Mouse (Mus musculus) forebrain, embryonic 10.5 days (tissue): ENCODE data around the gene Gm11634. TPM values are rescaled to one million over a fixed set of nuclear protein-coding genes. Genes with fewer than 3 reads are reported as not detected.
"Not testable (repeated sequence)": the region's sequence is repeated elsewhere in the genome, so short reads cannot be mapped to it uniquely, and the experiment has no call there.

ENCODE experiments used
- DNase-seq: peaks from one replicate; pipeline ENCODE4 v3.0.0-alpha.2; 2017; ENCODE audit warnings: low spot score; ENCODE audit errors: extremely low spot score
- H3K27ac ChIP-seq: fragments of 300-500 bp; sonication (generic); 2 replicates; pipeline ENCODE4 v1.5.1; 2016; ENCODE audit warnings: mild to moderate bottlenecking
- H3K27me3 ChIP-seq: fragments of 300-500 bp; sonication (generic); 2 replicates; pipeline ENCODE4 v1.6.1; 2016; ENCODE audit warnings: mild to moderate bottlenecking; ENCODE audit not compliant: poor library complexity, severe bottlenecking
- H3K36me3 ChIP-seq: fragments of 300-500 bp; sonication (generic); replicated peaks from 2 replicates; pipeline ENCODE4 v1.6.1; 2016; ENCODE audit warnings: mild to moderate bottlenecking, moderate library complexity
- H3K4me1 ChIP-seq: fragments of 300-500 bp; sonication (generic); 2 replicates; pipeline ENCODE4 v1.6.1; 2016
- H3K4me3 ChIP-seq: fragments of 300-500 bp; sonication (generic); 2 replicates; pipeline ENCODE4 v1.5.1; 2016; ENCODE audit warnings: mild to moderate bottlenecking, moderate library complexity
- H3K9me3 ChIP-seq: fragments of 300-500 bp; sonication (generic); 2 replicates; pipeline ENCODE4 v1.6.1; 2016; ENCODE audit warnings: mild to moderate bottlenecking, moderate library complexity
- WGBS: fragments of 180-500 bp; shearing (Covaris S2); methylation state at CpG from one replicate; pipeline ENCODE4 v1.1.7; 2016; 5-methylcytosine and 5-hydroxymethylcytosine counted together
- polyA plus RNA-seq: library from polyadenylated mRNA; unstranded; fragments of >200 nt; fragmentation: Nextera tagmentation; extraction: Ambion mirVana; gene quantifications from 2 replicates; pipeline ENCODE4 v1.2.1, GENCODE M21; 2016

Gm11634 gene
- polyA plus RNA-seq, result not detected in 2 replicates

DNA sequence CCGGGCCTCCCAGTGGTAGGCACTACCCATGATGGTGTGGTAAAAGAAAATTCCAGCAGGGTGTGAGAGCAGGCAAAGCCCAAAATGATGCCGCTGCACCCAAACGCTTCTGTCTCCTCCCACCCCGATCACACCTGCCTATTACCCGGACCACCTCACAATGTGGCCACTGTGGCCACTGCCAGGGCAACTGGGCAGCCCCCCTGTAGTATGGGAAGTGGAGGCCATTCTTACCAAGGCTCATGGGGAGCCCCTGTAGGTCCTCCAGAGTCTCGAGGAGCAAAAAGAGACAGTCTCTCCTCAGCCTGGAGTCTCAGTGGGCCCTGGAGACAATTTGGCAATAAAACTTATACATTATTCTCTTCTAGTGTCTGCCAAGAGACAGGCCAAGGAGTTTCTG is at the start of gene Gm11634:
Gene Gm11634, minus strand, starts transcription at position 101 of the 400 bp plus-strand sequence.
- no peak within 1 kb of the TSS for H3K4me3 ChIP-seq
- WGBS, result 81% methylated on average over 6 of the region's 6 CpGs
- no peak for DNase-seq
- peaks cover 9% of the 10 kb centered on the region for H3K4me1 ChIP-seq
- H3K27ac ChIP-seq, result no peak within 1 kb of the TSS
- H3K27me3 ChIP-seq, result 0 out of 2 replicates have a peak, but pooled peaks cover 7% of the 10 kb centered on the region
- no peaks in the 10 kb centered on the region for H3K36me3 ChIP-seq
- no peaks in the 10 kb centered on the region for H3K9me3 ChIP-seq

DNA sequence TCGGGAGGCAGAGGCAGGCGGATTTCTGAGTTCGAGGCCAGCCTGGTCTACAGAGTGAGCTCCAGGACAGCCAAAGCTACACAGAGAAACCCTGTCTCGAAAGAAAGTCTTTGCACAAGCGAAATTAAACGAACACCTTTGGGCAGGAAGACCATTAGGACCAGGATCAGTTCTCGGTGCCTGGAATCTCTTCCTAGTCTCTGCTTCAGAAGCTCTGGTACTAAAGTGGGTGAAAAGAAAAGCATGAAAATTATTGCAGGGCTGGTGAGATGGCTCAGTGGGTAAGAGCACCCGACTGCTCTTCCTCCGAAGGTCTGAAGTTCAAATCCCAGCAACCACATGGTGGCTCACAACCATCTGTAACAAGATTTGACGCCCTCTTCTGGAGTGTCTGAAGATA is 48.0 kb upstream of the Gm11634 start:
- DNase-seq, H3K4me3 ChIP-seq, H3K27me3 ChIP-seq, H3K9me3 ChIP-seq, H3K36me3 ChIP-seq, H3K27ac ChIP-seq: not testable (repeated sequence)
- WGBS, result 93% methylated on average over 10 of the region's 10 CpGs
- peaks cover 11% of the 10 kb centered on the region for H3K4me1 ChIP-seq

DNA sequence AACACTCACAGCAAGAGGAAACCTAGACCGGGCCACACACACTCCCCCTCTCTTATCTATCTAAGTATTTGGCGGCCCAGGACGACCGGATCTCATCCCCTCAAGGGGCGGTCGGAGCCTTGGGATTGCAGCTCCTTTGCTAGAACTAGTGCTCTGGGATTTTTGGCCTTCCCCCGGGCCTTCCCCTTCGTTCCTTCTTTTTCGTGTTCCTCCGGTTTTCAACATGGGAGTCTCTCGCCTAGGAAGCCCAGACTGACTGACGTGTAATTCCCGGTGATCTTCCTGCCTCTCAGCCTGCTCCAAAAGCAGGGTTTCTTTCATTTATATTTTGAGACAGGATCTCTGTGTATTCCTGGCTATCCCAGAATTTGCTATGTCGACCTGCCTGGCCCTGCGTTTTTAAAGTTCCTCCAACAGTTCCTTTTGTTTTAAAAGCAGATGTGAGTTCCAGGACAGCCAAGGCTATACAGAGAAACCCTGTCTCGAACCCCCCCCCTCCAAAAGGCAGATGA is 47.3 kb upstream of the Gm11634 start:
- H3K27me3 ChIP-seq, H3K9me3 ChIP-seq, H3K36me3 ChIP-seq, DNase-seq: not testable (repeated sequence)
- peak overlapping the region; percentile 43 for H3K4me3 ChIP-seq
- WGBS, result 17% methylated on average over 16 of the region's 16 CpGs
- H3K27ac ChIP-seq, result peak overlapping the region; percentile 94
- peaks cover 11% of the 10 kb centered on the region for H3K4me1 ChIP-seq

DNA sequence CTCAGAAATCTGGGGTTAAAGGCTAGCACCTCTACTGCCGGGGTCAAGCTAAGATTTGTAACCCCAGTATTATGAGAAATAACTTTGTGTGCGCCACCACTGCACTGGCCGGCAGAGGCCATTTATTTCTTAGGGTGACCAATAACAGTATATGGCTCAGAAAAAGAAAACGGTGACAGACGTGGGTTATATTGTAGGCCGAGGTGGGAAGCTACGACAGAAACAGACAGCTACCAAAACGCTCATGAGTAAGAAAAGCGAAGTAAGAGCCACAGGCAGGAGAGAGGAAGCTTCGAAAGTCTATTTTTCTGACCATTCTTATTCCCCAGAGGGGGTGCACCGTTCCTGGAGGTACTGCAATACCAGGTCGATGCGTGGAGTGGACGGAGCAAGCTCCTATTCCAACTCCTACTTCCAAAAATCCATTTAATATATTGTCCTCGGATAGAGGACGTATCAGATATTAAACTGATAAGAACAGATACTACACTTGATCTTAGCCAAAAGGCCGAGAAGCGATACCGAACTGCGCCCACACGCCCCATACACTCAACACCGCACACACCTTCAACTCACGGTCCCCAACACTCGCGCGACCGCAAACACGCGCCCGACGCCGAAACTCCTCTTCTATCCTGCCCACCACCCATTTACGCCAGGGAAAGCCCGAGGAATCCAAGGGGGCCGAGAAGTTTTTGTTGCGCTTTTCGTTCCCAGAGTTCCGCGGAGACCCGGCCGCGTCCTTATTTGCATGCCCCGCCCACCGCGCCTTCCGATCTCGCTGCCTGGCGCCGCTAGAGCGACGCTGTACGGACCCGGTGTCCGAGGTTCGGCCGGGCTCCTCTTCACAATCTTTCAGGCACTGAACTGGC is 46.6 kb upstream of the Gm11634 start:
- peak; percentile 81 for DNase-seq

DNA sequence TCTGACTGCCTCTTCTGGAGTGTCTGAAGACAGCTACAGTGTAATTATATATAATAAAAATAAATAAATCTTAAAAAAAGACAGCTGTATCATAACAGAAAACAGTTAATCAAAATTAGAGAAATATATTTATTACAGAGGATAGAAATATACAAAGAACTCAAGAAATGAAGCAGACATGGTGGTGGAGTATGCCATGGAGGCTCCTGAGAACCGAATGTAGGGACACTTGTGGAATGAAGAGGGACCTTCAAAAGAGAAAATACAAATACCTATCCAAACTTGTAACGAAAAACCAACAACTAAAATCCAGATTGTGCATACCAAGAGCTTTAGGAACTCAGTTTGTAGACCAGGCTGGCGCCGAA is 46.0 kb upstream of the Gm11634 start:
- 4% methylated on average over 4 of the region's 4 CpGs for WGBS
- H3K4me1 ChIP-seq, result peaks cover 15% of the 10 kb centered on the region
- H3K27ac ChIP-seq, result not testable (repeated sequence)

More for the DNA sequence above, 46.6 kb upstream of the Gm11634 start:
- Histone ChIP-seq H3K4me3 (peak overlapping the region; percentile 43), H3K4me1 (peaks cover 15% of the 10 kb centered on the region), H3K27ac (peak overlapping the region; percentile 94)
- not testable (repeated sequence) for H3K27me3 ChIP-seq, H3K36me3 ChIP-seq, H3K9me3 ChIP-seq
- under 1% methylated on average over 45 of the region's 56 CpGs for WGBS

DNA sequence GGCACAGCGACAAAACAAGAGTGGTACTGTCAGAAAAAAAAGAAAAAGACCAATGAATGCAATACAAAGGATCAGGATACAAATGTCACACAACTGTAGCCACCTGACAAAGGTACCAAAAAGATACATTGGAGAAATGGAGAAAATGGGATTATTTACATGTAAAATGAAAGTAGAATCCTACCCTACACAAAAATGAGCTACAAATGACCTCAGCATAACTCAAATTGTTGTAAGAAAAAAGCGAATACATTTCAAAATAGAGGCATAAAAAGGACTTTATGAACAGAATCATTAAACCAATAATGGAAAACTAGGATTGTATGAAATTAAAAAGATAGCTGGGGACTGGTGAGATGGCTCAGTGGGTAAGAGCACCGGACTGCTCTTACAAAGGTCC is 45.5 kb upstream of the Gm11634 start:
- Histone ChIP-seq H3K27ac (no peak overlapping the region), H3K4me1 (peaks cover 15% of the 10 kb centered on the region), H3K4me3 (no peak overlapping the region), H3K27me3 (no peaks in the 10 kb centered on the region), H3K36me3 (no peaks in the 10 kb centered on the region), H3K9me3 (no peaks in the 10 kb centered on the region)
- DNase-seq, result no peak
- 62% methylated on average over 3 of the region's 3 CpGs for WGBS

More for the DNA sequence above, 46.0 kb upstream of the Gm11634 start:
- not testable (repeated sequence) for H3K27me3 ChIP-seq, H3K9me3 ChIP-seq, DNase-seq, H3K36me3 ChIP-seq, H3K4me3 ChIP-seq

DNA sequence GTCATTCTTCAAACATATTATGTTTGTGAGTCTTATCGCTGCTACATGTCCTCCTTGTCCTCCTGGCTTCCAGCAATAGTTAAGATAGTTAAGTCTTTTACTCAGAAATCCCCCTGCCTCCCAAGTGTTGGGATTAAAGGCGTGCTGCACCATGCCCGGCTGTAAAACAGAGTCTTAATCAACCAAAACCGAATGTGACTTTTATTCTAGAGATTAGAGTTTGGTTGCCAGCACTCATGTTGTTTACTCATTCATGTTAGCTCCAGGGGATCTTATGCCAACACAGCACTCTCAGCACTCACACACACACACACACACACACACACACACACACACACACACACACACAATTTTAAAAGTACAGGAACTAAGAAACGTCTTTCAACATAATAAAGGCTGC is 43.9 kb upstream of the Gm11634 start:
- WGBS, result 47% methylated on average over 5 of the region's 5 CpGs
- Histone ChIP-seq H3K36me3 (no peaks in the 10 kb centered on the region), H3K27ac (no peak overlapping the region), H3K4me3 (no peak overlapping the region), H3K27me3 (no peaks in the 10 kb centered on the region), H3K4me1 (peaks cover 15% of the 10 kb centered on the region), H3K9me3 (no peaks in the 10 kb centered on the region)
- DNase-seq, result no peak

DNA sequence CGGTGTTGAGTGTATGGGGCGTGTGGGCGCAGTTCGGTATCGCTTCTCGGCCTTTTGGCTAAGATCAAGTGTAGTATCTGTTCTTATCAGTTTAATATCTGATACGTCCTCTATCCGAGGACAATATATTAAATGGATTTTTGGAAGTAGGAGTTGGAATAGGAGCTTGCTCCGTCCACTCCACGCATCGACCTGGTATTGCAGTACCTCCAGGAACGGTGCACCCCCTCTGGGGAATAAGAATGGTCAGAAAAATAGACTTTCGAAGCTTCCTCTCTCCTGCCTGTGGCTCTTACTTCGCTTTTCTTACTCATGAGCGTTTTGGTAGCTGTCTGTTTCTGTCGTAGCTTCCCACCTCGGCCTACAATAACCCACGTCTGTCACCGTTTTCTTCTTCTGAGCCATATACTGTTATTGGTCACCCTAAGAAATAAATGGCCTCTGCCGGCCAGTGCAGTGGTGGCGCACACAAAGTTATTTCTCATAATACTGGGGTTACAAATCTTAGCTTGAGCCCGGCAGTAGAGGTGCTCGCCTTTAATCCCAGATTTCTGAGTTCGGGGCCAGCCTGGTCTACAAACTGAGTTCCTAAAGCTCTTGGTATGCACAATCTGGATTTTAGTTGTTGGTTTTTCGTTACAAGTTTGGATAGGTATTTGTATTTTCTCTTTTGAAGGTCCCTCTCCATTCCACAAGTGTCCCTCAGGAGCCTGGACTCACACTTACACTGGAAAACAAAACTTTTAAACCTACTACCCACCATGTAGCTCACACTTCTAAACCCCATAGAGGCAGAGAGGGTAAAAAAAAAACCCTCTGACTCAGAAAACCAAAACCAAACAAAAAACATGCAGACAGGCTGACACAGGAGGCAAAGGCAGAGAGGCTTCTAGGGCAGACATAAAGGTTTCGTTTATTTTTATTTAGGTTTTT is 42.9 kb upstream of the Gm11634 start:
- DNase-seq, result peak; percentile 79
- not testable (repeated sequence) for H3K27me3 ChIP-seq, H3K9me3 ChIP-seq, H3K36me3 ChIP-seq, H3K4me3 ChIP-seq
- Histone ChIP-seq H3K27ac (peak overlapping the region; percentile 88), H3K4me1 (peaks cover 15% of the 10 kb centered on the region)
- WGBS, result 9% methylated on average over 14 of the region's 26 CpGs

DNA sequence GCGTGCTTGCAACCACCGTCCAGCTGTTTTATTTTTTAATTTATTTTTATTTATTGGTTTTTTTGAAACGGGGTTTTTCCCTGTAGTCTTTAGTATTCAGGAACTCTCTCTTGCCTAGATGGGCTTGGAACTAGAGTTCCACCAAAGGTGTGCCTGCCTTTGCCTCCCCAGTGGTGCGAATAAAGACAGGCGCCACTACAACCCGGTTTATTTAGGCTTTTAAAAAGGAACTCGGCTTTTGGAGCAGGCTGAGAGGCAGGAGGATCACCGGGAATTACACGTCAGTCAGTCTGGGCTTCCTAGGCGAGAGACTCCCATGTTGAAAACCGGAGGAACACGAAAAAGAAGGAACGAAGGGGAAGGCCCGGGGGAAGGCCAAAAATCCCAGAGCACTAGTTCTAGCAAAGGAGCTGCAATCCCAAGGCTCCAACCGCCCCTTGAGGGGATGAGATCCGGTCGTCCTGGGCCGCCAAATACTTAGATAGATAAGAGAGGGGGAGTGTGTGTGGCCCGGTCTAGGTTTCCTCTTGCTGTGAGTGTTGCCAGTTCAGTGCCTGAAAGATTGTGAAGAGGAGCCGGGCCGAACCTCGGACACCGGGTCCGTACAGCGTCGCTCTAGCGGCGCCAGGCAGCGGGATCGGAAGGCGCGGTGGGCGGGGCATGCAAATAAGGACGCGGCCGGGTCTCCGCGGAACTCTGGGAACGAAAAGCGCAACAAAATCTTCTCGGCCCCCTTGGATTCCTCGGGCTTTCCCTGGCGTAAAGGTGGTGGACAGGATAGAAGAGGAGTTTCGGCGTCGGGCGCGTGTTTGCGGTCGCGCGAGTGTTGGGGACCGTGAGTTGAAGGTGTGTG is 42.0 kb upstream of the Gm11634 start:
- DNase-seq, result peak; percentile 76
- not testable (repeated sequence) for H3K36me3 ChIP-seq, H3K27me3 ChIP-seq, H3K4me1 ChIP-seq, H3K9me3 ChIP-seq
- peak overlapping the region; percentile 88 for H3K27ac ChIP-seq
- peak overlapping the region; percentile 46 for H3K4me3 ChIP-seq
- 6% methylated on average over 53 of the region's 53 CpGs for WGBS

DNA sequence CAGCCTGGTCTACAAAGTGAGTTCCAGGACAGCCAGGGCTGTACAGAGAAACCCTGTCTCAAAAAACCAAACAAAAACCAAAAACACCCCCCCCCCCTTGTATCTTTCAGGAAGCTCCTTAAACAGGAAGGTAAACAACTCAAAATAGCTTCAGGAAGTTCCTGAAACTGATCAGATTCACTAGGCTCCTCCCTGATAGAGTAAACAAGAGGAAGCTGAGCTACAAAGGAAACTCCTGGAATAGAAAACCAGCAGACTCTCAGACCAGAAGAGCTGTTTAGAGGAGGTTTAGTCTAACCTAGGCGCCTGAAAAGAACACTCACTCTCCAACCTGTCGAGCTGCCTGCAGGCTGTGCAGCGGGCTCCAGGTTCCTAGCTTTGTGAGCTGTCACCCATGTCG is 40.7 kb upstream of the Gm11634 start:
- H3K27me3 ChIP-seq, result no peaks in the 10 kb centered on the region
- peaks cover 10% of the 10 kb centered on the region for H3K4me1 ChIP-seq
- 88% methylated on average over 4 of the region's 4 CpGs for WGBS
- H3K4me3 ChIP-seq, result no peak overlapping the region
- H3K27ac ChIP-seq, result no peak overlapping the region
- no peaks in the 10 kb centered on the region for H3K9me3 ChIP-seq
- DNase-seq, result no peak
- peaks cover 14% of the 10 kb centered on the region for H3K36me3 ChIP-seq

DNA sequence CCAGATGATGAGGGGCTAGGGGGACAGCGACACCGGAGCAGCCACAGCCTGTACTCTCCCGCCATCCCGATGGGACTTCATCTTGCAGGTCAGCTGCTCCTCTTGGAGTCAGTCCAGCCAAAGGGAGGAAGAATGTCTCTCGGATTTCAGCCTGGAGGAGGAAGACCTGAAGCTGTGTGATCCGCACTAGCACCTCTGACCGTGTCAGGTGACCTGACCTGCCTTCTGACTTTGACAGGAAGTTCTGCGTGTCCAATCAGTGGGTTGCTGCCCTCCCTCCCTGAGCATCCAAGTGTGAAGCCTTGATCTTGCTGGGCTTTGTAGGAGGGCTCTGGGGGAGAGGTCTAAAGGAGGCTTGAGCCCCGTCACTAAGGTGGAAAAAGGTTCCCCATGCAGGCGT is 36.6 kb upstream of the Gm11634 start:
- Histone ChIP-seq H3K36me3 (peaks cover 19% of the 10 kb centered on the region), H3K4me3 (no peak overlapping the region), H3K27ac (no peak overlapping the region), H3K27me3 (no peaks in the 10 kb centered on the region), H3K4me1 (0 out of 2 replicates have a peak, but pooled peaks cover under 1% of the 10 kb centered on the region), H3K9me3 (no peaks in the 10 kb centered on the region)
- DNase-seq, result no peak
- 87% methylated on average over 10 of the region's 10 CpGs for WGBS
